Mouse (Mus musculus): Measurements from ENCODE around the gene Bnc2. TPM values are rescaled to one million over a fixed set of nuclear protein-coding genes. Genes with fewer than 3 reads are reported as not detected.

Bnc2 gene
- polyA plus RNA-seq, 1 experiment, result not detected

- no peak overlapping the region for H3K4me3 ChIP-seq (replicated peaks; ENCODE audit: control insufficient read depth, low read depth, low read length)
- WGBS, result 79% methylated on average over 6 of the region's 6 CpGs
- TF ChIP-seq POLR2A (IDR thresholded peaks at IDR 0.05; ENCODE audit: borderline replicate concordance, control insufficient read depth, low read depth, low read length) (no peak), CTCF (IDR thresholded peaks at IDR 0.05; ENCODE audit: control insufficient read depth, insufficient read depth, low read length) (no peak)
Measured at GRCm38 (mm10) chr4:84540531-84540930, 134.5 kb downstream of the Bnc2 start.

GRCm38 (mm10) chr4:84539396-84539795, 135.7 kb downstream of the Bnc2 start:
- H3K4me3 ChIP-seq (replicated peaks; ENCODE audit: control insufficient read depth, low read depth, low read length), result no peak overlapping the region
- no peak overlapping the region for H3K27ac ChIP-seq (ENCODE audit: control insufficient read depth, insufficient read depth, low read depth, low read length, poor library complexity)
- TF ChIP-seq CTCF (IDR thresholded peaks at IDR 0.05; ENCODE audit: control insufficient read depth, insufficient read depth, low read length), result no peak
- no peak for TF ChIP-seq POLR2A (IDR thresholded peaks at IDR 0.05; ENCODE audit: borderline replicate concordance, control insufficient read depth, low read depth, low read length)
- no peaks in the 10 kb centered on the region for H3K4me1 ChIP-seq (ENCODE audit: control insufficient read depth, insufficient read depth, low read length)
- 79% methylated on average over 8 of the region's 8 CpGs for WGBS

More at GRCm38 (mm10) chr4:84540531-84540930, 134.5 kb downstream of the Bnc2 start:
- Histone ChIP-seq H3K27ac (ENCODE audit: control insufficient read depth, insufficient read depth, low read depth, low read length, poor library complexity) (no peak overlapping the region), H3K4me1 (ENCODE audit: control insufficient read depth, insufficient read depth, low read length) (no peaks in the 10 kb centered on the region)

- Histone ChIP-seq H3K27ac (ENCODE audit: control insufficient read depth, insufficient read depth, low read depth, low read length, poor library complexity) (no peak overlapping the region), H3K4me3 (replicated peaks; ENCODE audit: control insufficient read depth, low read depth, low read length) (no peak overlapping the region), H3K4me1 (ENCODE audit: control insufficient read depth, insufficient read depth, low read length) (no peaks in the 10 kb centered on the region)
- 84% methylated on average over 11 of the region's 11 CpGs for WGBS
- no peak for TF ChIP-seq POLR2A (IDR thresholded peaks at IDR 0.05; ENCODE audit: borderline replicate concordance, control insufficient read depth, low read depth, low read length)
Measured at GRCm38 (mm10) chr4:84528886-84529789, 145.9 kb downstream of the Bnc2 start.

- 63% methylated on average over 2 of the region's 2 CpGs for WGBS
- no peak overlapping the region for H3K4me3 ChIP-seq (replicated peaks; ENCODE audit: control insufficient read depth, low read depth, low read length)
- no peak for TF ChIP-seq CTCF (IDR thresholded peaks at IDR 0.05; ENCODE audit: control insufficient read depth, insufficient read depth, low read length)
- no peak for TF ChIP-seq POLR2A (IDR thresholded peaks at IDR 0.05; ENCODE audit: borderline replicate concordance, control insufficient read depth, low read depth, low read length)
- no peaks in the 10 kb centered on the region for H3K4me1 ChIP-seq (ENCODE audit: control insufficient read depth, insufficient read depth, low read length)
- no peak overlapping the region for H3K27ac ChIP-seq (ENCODE audit: control insufficient read depth, insufficient read depth, low read depth, low read length, poor library complexity)
Measured at GRCm38 (mm10) chr4:84528358-84528757, 146.7 kb downstream of the Bnc2 start.

- Histone ChIP-seq H3K27ac (ENCODE audit: control insufficient read depth, insufficient read depth, low read depth, low read length, poor library complexity) (no peak overlapping the region), H3K4me1 (ENCODE audit: control insufficient read depth, insufficient read depth, low read length) (no peaks in the 10 kb centered on the region), H3K4me3 (replicated peaks; ENCODE audit: control insufficient read depth, low read depth, low read length) (no peak overlapping the region)
- WGBS, result 53% methylated on average over 15 of the region's 15 CpGs
- no peak for TF ChIP-seq POLR2A (IDR thresholded peaks at IDR 0.05; ENCODE audit: borderline replicate concordance, control insufficient read depth, low read depth, low read length)
- TF ChIP-seq CTCF (IDR thresholded peaks at IDR 0.05; ENCODE audit: control insufficient read depth, insufficient read depth, low read length), result no peak
Measured at GRCm38 (mm10) chr4:84527066-84527933, 147.8 kb downstream of the Bnc2 start.

- no peak overlapping the region for H3K4me3 ChIP-seq (replicated peaks; ENCODE audit: control insufficient read depth, low read depth, low read length)
- TF ChIP-seq POLR2A (IDR thresholded peaks at IDR 0.05; ENCODE audit: borderline replicate concordance, control insufficient read depth, low read depth, low read length), result no peak
- no peak for TF ChIP-seq CTCF (IDR thresholded peaks at IDR 0.05; ENCODE audit: control insufficient read depth, insufficient read depth, low read length)
- H3K27ac ChIP-seq (ENCODE audit: control insufficient read depth, insufficient read depth, low read depth, low read length, poor library complexity), result no peak overlapping the region
- 72% methylated on average over 4 of the region's 4 CpGs for whole genome bisulfite sequencing
- no peaks in the 10 kb centered on the region for H3K4me1 ChIP-seq (ENCODE audit: control insufficient read depth, insufficient read depth, low read length)
Measured at GRCm38 (mm10) chr4:84523651-84524221, 151.3 kb downstream of the Bnc2 start.

- TF ChIP-seq CTCF (IDR thresholded peaks at IDR 0.05; ENCODE audit: control insufficient read depth, insufficient read depth, low read length), result no peak
- no peak for TF ChIP-seq POLR2A (IDR thresholded peaks at IDR 0.05; ENCODE audit: borderline replicate concordance, control insufficient read depth, low read depth, low read length)
- no peak overlapping the region for H3K27ac ChIP-seq (ENCODE audit: control insufficient read depth, insufficient read depth, low read depth, low read length, poor library complexity)
- no peaks in the 10 kb centered on the region for H3K4me1 ChIP-seq (ENCODE audit: control insufficient read depth, insufficient read depth, low read length)
- H3K4me3 ChIP-seq (replicated peaks; ENCODE audit: control insufficient read depth, low read depth, low read length), result no peak overlapping the region
- 69% methylated on average over 5 of the region's 5 CpGs for WGBS
Measured at GRCm38 (mm10) chr4:84523211-84523610, 151.9 kb downstream of the Bnc2 start.

- no peak overlapping the region for H3K4me3 ChIP-seq (replicated peaks; ENCODE audit: control insufficient read depth, low read depth, low read length)
- TF ChIP-seq POLR2A (IDR thresholded peaks at IDR 0.05; ENCODE audit: borderline replicate concordance, control insufficient read depth, low read depth, low read length), result no peak
- no peak for TF ChIP-seq CTCF (IDR thresholded peaks at IDR 0.05; ENCODE audit: control insufficient read depth, insufficient read depth, low read length)
Measured at GRCm38 (mm10) chr4:84521562-84521961, 153.5 kb downstream of the Bnc2 start.

More at GRCm38 (mm10) chr4:84521562-84521961, 153.5 kb downstream of the Bnc2 start:
- Histone ChIP-seq H3K27ac (ENCODE audit: control insufficient read depth, insufficient read depth, low read depth, low read length, poor library complexity) (no peak overlapping the region), H3K4me1 (ENCODE audit: control insufficient read depth, insufficient read depth, low read length) (no peaks in the 10 kb centered on the region)
- WGBS, result 81% methylated on average over 5 of the region's 5 CpGs
